Mouse (Mus musculus): Measurements from ENCODE around the gene Ccdc110.

Ccdc110 gene

GRCm38 (mm10) chr8:45934582-45935014, at the start of gene Ccdc110:
Ccdc110 (plus strand) TSS chr8:45934619.
- peak; percentile 84 to 89 for DNase-seq (ENCODE audit: low spot score in 2 of 2)

- DNase-seq (ENCODE audit: low spot score in 2 of 2): no peak
Measured at GRCm38 (mm10) chr8:45885202-45885685, 49.2 kb upstream of the Ccdc110 start, which contains the start of gene Pdlim3. Pdlim3 (plus strand) TSS chr8:45885461.

- DNase-seq (ENCODE audit: low spot score in 2 of 2): no peak
Measured at GRCm38 (mm10) chr8:45885775-45886174, 48.6 kb upstream of the Ccdc110 start.

- DNase-seq (ENCODE audit: low spot score in 2 of 2): no peak
Measured at GRCm38 (mm10) chr8:45889737-45890136, 44.7 kb upstream of the Ccdc110 start.

GRCm38 (mm10) chr8:45896590-45896989, 37.8 kb upstream of the Ccdc110 start:
- no peak for DNase-seq (ENCODE audit: low spot score in 2 of 2)

- DNase-seq (ENCODE audit: low spot score in 2 of 2): peak; percentile 89 to 91
Measured at GRCm38 (mm10) chr8:45899783-45900182, 34.6 kb upstream of the Ccdc110 start.

GRCm38 (mm10) chr8:45901626-45902025, 32.8 kb upstream of the Ccdc110 start:
- no peak for DNase-seq (ENCODE audit: low spot score in 2 of 2)

- DNase-seq (ENCODE audit: low spot score in 2 of 2): no peak
Measured at GRCm38 (mm10) chr8:45903659-45904058, 30.8 kb upstream of the Ccdc110 start.

- no peak for DNase-seq (ENCODE audit: low spot score in 2 of 2)
Measured at GRCm38 (mm10) chr8:45905591-45906250, 28.7 kb upstream of the Ccdc110 start.

GRCm38 (mm10) chr8:45906251-45906619, 28.2 kb upstream of the Ccdc110 start:
- no peak for DNase-seq (ENCODE audit: low spot score in 2 of 2)

- no peak for DNase-seq (ENCODE audit: low spot score in 2 of 2)
Measured at GRCm38 (mm10) chr8:45913707-45914106, 20.7 kb upstream of the Ccdc110 start.

- DNase-seq (ENCODE audit: low spot score in 2 of 2): no peak
Measured at GRCm38 (mm10) chr8:45916496-45916895, 17.9 kb upstream of the Ccdc110 start.

GRCm38 (mm10) chr8:45917040-45917679, 17.3 kb upstream of the Ccdc110 start:
- DNase-seq (ENCODE audit: low spot score in 2 of 2): no peak

GRCm38 (mm10) chr8:45918891-45919290, 15.5 kb upstream of the Ccdc110 start:
- DNase-seq (ENCODE audit: low spot score in 2 of 2): no peak

GRCm38 (mm10) chr8:45920392-45920791, 14.0 kb upstream of the Ccdc110 start:
- no peak for DNase-seq (ENCODE audit: low spot score in 2 of 2)

GRCm38 (mm10) chr8:45922116-45922515, 12.3 kb upstream of the Ccdc110 start:
- DNase-seq (ENCODE audit: low spot score in 2 of 2): no peak

GRCm38 (mm10) chr8:45936986-45937385, 2.6 kb downstream of the Ccdc110 start:
- no peak for DNase-seq (ENCODE audit: low spot score in 2 of 2)

- DNase-seq (ENCODE audit: low spot score in 2 of 2): no peak
Measured at GRCm38 (mm10) chr8:45946283-45946682, 11.9 kb downstream of the Ccdc110 start.

GRCm38 (mm10) chr8:45950622-45951021, 16.2 kb downstream of the Ccdc110 start:
- no peak for DNase-seq (ENCODE audit: low spot score in 2 of 2)

GRCm38 (mm10) chr8:45970894-45971293, 36.5 kb downstream of the Ccdc110 start:
- no peak for DNase-seq (ENCODE audit: low spot score in 2 of 2)

- DNase-seq (ENCODE audit: low spot score in 2 of 2): no peak
Measured at GRCm38 (mm10) chr8:45973988-45974505, 39.6 kb downstream of the Ccdc110 start.

GRCm38 (mm10) chr8:45975126-45975836, 40.9 kb downstream of the Ccdc110 start, which contains the start of the genes 1700029J07Rik and Ufsp2:
1700029J07Rik (minus strand) TSS chr8:45975252.
Ufsp2 (plus strand) TSS chr8:45975528.
- DNase-seq (ENCODE audit: low spot score in 2 of 2): peak; percentile 95 to 96

All from spleen, postnatal 36 days (tissue).